Mouse (Mus musculus) thymus, adult 2 months (tissue): ENCODE results near the gene Fam69b.

Source experiments
- CTCF ChIP-seq: fragments of 200-500 bp; IDR thresholded peaks from 2 replicates; pipeline ENCODE4 v1.5.1; 2012; ENCODE audit warnings: mild to moderate bottlenecking, control low read depth, low read length, moderate library complexity, borderline replicate concordance; ENCODE audit not compliant: control insufficient read depth, poor library complexity, insufficient read depth; ENCODE audit errors: extremely low read depth
- POLR2A ChIP-seq: fragments of 200-500 bp; IDR thresholded peaks from 2 replicates; pipeline ENCODE4 v1.6.1; 2012; ENCODE audit warnings: mild to moderate bottlenecking, low read length, control low read depth, moderate library complexity; ENCODE audit not compliant: control insufficient read depth, poor library complexity, insufficient read depth; ENCODE audit errors: extremely low read depth

DNA sequence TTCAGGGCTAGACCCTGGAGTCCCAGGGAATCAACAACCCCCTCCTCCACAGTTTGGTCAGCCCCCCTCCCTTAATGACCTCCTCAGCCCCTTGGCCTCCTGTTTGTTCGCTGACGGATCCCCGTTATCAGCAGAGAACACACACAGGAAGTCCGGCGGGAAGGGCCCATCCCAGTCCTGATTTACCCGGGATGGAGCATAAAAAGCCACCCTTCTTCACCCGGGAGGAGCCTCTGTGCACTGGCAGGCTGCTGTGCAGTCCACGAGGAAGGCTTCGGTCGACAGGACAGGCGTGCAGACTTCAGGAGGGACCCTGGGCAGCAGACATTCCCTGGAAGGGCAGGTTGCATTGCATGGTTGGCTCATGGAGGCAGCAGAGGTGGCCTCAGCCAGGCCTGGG lies 44.6 kb upstream of the Fam69b start:
- TF ChIP-seq CTCF (no peak), POLR2A (no peak)
